Mouse (Mus musculus) retina, postnatal 7 days (tissue): ENCODE measurements around the gene Bora.
A peak's percentile ranks its signal among the peaks of the same experiment; 100 is the strongest.
"Not testable (repeated sequence)": the region's sequence is repeated elsewhere in the genome, so short reads cannot be mapped to it uniquely, and the experiment has no call there.

Experiments used
- DNase-seq: peaks from one replicate; pipeline ENCODE4 v3.0.0-alpha.2; 2012; ENCODE audit warnings: low read depth, low spot score

The Bora gene

DNA sequence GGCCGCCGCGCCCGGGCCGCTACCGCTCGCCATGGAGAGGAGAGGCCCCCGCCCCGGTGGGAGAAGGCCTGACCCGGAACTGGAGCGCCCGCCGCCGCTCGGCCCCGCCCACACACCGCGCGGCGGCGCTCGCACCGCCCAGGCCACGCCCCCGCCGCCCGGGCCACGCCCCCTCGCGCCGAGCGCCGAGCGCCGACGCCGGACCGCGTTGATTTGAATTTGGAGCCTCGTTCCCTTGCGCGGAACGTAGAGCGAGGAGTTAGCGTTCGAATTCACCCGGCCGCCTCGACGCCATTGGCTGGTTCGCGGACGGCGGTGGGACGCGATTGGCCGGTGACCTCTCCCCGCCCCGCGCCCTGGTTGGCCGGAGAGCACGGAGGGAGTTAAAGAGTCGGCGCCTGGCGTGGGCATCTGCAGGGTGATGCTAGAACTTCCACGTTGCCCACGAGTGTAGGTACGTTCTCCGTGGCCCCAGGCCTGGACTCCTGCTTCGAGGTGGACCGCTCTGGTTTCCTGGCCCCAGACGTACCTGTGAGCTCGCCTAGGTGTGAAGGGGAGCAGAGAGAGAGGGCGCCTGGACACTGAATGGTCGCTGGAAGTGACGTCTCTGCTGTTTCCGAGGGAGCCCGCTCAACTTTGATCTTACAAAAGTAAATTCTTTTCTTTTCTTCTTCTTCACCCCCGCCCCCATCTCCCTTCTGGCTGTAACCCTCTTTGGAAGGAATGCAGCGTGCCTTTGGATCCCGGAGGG lies at the start of gene Bora, which contains the start of gene Mzt1:
Bora (plus strand) TSS at position 192 of the 751 bp plus-strand sequence.
Mzt1 (minus strand) TSS at position 104 of the 751 bp plus-strand sequence.
- DNase-seq: peak; percentile 72

GRCm38 (mm10) chr14:99010224-99010919 lies 35.6 kb upstream of the Bora start:
- no peak for DNase-seq

DNA sequence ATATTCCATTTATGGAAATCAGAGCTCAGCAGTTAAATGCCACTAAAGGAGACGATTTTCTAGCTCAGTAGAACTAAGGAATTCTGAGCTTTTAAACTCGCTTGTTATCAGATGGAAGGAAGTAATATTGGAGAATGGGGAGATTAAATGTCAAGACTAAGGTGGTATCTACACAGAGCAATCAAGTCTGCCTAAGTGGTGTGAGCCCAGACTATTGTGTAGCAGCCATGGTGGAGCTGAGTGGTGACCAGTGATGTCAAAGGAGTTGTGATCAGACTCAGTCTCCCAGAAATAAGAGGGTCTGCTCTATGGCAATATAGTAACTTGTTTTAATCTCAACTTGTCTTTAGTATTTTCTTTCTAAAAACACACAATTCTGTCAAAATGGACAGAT lies 35.1 kb upstream of the Bora start:
- DNase-seq: no peak

GRCm38 (mm10) chr14:99018691-99019090 lies 27.3 kb upstream of the Bora start:
- no peak for DNase-seq

- DNase-seq: no peak
Observed at GRCm38 (mm10) chr14:99019136-99019808, 26.8 kb upstream of the Bora start.

DNA sequence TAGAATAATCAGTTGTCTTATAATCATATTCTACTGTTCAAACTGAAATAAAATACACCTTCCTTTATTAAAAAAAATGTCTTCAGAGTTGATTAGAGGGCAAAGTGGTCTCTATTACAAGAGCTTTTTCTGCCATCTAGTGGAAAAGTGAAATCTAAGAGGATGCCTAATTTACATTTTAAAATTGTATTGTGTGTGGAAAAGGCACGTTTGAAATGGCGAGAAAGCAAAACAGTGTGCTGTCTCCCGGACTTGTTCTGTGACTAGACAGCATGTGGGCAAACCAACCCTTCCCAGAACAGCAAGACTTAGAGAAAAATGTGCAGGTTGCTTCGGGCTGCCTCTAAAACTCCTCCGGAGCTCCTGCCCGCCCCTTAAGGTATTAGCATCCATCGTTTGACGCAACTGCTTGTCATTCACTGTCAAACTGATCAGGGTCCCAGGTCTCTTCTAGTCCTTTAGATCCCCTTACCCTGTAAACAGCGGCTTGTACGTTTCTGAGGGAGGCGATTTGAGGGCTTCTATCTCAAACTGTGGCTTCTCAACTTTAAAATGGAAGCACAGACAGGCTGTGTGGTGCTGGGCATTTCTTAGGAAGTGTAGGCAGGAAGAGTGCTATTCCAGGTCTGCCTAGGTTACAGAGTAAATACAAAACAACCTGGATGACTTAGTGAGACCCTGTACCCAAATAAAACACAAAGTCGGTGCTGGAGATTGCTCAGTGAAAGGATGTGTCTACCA lies 23.5 kb upstream of the Bora start:
- DNase-seq: no peak

DNA sequence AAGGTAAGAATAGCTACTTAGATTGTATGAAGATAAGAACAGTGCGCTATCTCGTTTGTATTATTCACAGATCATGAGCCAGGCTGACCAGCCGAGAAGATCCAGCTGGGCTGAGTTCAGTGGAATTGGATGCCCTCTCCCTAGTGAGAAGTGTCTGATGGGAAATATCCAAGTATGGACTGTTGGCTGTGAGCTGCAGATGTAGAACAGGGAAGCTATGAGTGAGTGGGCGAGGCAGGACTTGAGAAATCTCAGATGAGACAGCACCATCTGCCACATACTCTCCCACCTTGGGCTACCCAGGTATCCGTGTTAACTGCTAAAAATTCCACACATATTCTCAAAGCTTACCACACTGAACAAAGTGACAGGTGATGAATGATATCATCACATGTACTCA lies 16.0 kb upstream of the Bora start:
- DNase-seq: no peak

DNA sequence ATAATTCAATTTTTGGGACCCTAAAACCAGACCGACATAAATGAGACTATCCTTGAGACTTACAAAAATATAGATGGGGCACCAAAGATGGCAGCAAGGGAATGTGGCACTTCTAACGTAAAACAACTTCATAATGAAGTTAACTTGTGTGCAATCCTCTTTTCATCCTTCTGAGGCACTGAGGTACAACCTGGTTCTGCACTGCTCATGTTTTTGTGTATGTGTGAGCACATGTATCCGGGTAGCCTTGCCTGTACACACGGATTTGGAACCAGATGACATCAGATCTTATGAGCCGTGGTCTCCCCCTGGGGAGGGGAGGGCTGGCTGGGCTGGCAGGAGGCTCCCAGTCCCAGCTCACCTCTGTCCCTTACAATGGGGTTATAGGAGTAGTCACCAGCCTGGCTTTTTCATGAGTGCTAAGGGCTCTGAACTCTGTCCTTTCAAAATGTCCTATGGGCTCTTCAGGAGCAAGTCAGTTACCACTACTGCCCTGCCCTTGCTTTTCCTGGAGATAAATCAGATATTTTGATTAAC lies 14.6 kb upstream of the Bora start:
- no peak for DNase-seq

DNA sequence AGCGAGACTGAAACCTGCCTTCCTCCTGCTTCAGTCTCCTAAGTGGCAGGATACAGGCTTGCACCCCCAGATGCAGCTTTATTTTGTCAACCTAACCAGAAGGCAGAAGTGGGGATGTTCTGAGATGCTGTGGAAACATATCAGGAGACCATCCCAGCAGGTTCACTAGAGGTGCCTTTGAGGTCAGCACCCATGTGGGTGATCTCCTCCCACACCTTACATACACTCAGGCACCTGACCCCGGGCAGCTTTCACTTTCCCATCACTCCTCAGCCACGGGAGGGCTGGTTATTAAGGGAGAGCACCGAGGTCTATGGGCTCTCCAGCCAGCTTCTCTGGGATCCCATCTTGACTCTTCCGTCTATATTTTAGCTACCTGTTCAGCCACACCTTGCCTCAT lies 13.4 kb upstream of the Bora start:
- DNase-seq: no peak

DNA sequence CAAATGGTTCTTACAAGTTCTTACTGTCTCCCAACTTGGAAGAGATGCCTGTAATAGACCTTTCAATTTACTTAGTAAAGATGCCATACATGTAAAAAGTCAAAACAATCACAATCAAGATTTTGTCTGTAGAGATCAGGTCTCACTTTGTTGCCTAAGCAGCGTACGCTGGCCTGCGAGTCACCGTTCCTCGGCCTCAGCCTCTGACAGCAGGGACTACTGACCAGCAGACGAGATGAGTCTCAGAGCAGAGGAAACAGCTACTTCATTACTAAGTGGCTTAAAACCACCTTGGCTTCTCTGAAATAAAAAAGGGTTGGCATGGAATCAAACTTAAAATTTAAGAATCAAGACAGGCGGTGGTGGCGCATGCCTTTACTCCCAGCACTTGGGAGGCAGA lies 11.2 kb upstream of the Bora start:
- DNase-seq: not testable (repeated sequence)

DNA sequence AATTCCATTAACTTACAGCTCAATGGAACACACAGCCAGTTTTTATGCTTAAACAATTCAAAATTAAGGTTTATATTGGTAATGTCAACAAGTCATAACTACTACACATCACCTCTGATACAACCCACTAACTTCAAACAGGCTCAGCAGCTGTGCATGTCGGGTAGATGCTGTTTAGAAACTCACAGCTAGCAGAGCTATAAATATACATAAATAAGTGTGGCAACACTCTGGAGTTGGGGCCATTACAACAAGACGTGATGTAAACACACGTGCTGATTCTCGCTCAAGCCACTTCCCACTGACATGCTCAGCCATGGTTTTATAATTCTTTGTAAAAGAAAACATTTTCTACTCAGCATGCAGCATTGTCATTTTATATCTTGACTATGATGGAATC lies 10.0 kb upstream of the Bora start:
- no peak for DNase-seq

GRCm38 (mm10) chr14:99037703-99038102 lies 8.3 kb upstream of the Bora start:
- no peak for DNase-seq

DNA sequence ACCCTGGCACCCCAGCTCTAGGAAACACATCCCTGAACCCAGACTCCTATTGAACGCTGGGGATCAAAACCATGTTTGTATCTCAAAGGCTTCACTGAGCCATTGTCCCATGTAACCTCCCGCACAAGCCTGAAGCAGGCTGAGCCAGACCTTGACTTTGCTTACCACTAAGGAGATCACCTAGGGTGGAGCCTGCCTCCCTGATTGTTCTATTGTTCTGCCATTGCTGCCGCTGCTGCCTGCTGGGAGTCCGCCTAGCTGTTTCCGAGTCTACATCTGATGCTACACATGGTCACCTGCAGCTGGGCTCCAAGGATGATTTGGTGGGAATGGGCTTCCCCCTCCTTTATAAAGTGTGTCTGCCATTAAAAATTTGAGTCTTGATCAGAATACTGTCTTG lies 6.7 kb upstream of the Bora start:
- DNase-seq: not testable (repeated sequence)

GRCm38 (mm10) chr14:99041416-99041815 lies 4.6 kb upstream of the Bora start:
- no peak for DNase-seq

- DNase-seq: no peak
Observed at GRCm38 (mm10) chr14:99043499-99043898, 2.5 kb upstream of the Bora start.

DNA sequence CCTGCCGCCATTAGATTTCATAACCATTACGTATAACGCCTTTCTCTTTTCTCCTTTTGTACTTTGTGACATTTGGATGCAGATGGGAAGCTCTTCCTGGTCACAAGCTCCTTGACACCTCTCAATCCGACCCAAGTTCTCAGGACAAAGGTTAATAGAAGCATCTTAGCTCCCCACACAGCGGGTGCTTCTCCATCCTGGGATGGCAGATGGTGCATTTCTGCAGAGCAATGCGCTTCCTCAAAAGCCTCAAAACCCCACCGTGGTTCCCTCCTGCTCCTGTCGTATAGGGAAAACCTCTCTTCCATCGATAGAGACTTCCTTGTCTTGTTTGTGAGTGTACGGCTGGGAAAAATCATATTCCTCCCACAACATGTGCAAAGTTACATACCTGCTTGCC lies 1.9 kb upstream of the Bora start:
- no peak for DNase-seq

- no peak for DNase-seq
Observed at GRCm38 (mm10) chr14:99044718-99045117, 1.3 kb upstream of the Bora start.

DNA sequence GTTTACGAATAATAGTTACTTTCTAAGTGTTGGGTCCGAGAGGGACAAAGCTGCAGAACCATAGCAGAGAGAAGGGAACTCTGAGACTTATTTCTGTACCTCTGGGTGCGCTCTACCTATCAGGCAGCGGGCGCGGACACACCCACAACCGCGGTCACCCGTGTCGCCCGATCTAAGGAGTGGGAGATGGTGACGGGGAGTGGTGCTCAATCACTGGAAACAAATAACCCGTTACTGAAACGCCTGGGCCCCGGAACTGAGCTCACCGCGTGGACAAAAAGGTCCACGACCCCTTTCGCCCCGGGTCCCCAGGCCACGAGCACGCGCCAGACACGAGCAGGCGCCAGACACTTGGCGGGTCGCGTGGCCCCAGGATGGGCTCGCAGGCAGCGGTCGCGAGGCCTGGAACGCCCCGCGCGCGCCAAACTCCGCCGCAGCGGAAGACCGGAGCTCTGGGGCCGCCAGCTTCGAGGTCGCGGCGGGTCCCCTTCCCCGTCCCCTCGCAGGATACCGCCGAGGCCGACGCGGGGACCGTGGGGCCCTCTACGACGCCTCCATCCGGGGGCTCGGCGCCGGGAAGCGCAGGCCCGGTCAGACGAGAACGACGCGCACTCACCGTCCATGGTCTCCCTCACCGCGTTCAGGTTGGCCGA lies 518 bp upstream of the Bora start:
- DNase-seq: no peak

DNA sequence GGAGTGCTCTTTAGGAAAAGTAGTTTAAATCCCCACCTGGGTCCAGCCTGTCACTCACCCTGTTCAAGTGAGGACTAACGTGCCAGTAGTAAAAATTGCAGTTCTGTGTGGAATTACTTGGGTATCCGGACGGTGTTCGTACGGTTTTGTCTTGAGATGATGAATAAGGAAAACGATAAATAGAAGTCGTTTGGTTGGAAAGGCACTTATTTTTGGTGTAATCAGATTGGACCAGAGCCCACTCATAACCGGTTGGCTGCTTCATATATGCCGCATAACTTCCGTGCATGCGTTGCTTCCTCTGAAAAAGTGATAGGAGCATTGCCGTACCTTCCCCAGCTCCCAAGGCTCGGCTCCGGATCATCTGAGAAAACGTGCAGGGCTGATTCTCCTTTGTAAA lies 760 bp downstream of the Bora start:
- DNase-seq: no peak

- no peak for DNase-seq
Observed at GRCm38 (mm10) chr14:99058959-99059586, 13.1 kb downstream of the Bora start.

- DNase-seq: no peak
Observed at GRCm38 (mm10) chr14:99060616-99061015, 14.6 kb downstream of the Bora start.
